Mouse (Mus musculus) testis, adult 2 months (tissue): ENCODE results near the gene Scimp.

Source experiments
- CTCF ChIP-seq: fragments of 200-500 bp; IDR thresholded peaks from 2 replicates; pipeline ENCODE4 v1.5.1; 2012; ENCODE audit warnings: low read depth, mild to moderate bottlenecking, inconsistent platforms, low read length, moderate library complexity; ENCODE audit not compliant: control insufficient read depth, insufficient read depth, insufficient replicate concordance
- POLR2A ChIP-seq: fragments of 200-500 bp; IDR thresholded peaks from 2 replicates; pipeline ENCODE4 v1.6.1; 2012; ENCODE audit warnings: low read depth, mild to moderate bottlenecking, inconsistent platforms, low read length, moderate library complexity; ENCODE audit not compliant: control insufficient read depth

DNA sequence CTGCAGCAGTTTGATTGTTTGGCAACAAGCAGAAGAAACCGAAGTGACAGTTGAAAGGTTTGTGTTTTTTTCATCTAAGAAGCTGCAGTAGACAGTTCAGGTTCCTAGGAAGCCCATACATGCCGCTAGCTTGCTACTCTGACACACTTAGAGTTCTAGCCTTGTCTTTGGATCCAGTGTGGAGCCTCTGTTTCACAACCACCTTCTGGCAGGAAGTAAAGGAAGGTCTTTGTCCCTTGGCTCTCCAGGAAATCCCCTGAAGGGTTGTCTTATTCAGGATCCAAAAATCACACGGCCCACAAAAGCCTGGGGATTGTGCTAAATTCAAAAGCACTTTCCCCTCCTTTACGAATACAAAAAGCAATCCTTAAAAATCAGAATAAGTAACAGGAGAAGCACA, 57.9 kb downstream of the Scimp start:
- TF ChIP-seq POLR2A (no peak), CTCF (no peak)
